ENCODE assay signal across 14 mouse cellular contexts in the genomic region with DNA sequence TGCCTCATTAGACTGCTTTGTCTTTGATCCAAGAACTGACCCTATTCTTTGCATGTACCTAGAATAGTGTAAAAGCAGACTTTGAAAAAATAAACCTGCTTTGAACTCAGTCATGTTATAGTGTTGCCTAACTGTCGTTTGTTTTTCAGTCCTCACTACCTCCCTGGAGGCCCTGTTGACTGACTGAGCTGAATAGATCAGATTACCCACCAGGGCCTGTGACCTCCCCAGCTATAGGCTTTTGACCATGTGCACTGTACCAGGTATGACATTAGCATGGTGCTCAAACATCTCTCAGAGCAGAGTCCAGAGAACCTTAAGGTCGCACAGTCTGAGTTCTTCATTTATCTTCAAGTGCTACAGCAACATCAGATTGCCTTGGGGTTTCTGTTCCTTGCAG. TPM values are rescaled to one million over a fixed set of nuclear protein-coding genes. Genes with fewer than 3 reads are reported as not detected.
A peak's percentile ranks its signal among the peaks of the same experiment; 100 is the strongest.
DNase-seq lines count a peak whose midpoint lies in the region; ATAC-seq and TF ChIP-seq lines count a peak whose summit lies in the region.
"Not testable (repeated sequence)": the region's sequence is repeated elsewhere in the genome, so short reads cannot be mapped to it uniquely, and the experiment has no call there.
"Had no signal": no experiment of that assay in that cellular context is flagged by ENCODE, and none has a peak within 500 bp of the region (broad histone marks: within the 10 kb centered on the region; RNA-seq: fewer than 3 reads in every experiment).

No protein-coding gene starts in this region.

- not testable (repeated sequence) for H3K4me2 ChIP-seq in liver, embryonic 11.5 days; liver, embryonic 12.5 days; liver, embryonic 13.5 days; liver, embryonic 14.5 days (ENCODE audit: low read depth); liver, embryonic 15.5 days; liver, embryonic 16.5 days (ENCODE audit: low read depth, low read length); liver, postnatal 0 days (ENCODE audit: low read depth, low read length)

- H3K27me3 ChIP-seq in liver, embryonic 11.5 days (replicated peaks; ENCODE audit: control insufficient read depth, insufficient read depth, low read length); liver, embryonic 12.5 days (replicated peaks); liver, embryonic 13.5 days; liver, embryonic 14.5 days (ENCODE audit: control insufficient read depth, insufficient read depth, low read length); liver, embryonic 15.5 days; liver, embryonic 16.5 days (ENCODE audit: control insufficient read depth, insufficient read depth, low read depth, low read length); liver, postnatal 0 days (ENCODE audit: insufficient read depth, low read length): not testable (repeated sequence)

- H3K4me3 ChIP-seq in liver, embryonic 11.5 days (ENCODE audit: low read depth, low read length); liver, embryonic 12.5 days; liver, embryonic 13.5 days (replicated peaks); liver, embryonic 14.5 days (ENCODE audit: insufficient read depth in 1 of 2, low read depth in 2 of 2, low read length in 2 of 2); liver, embryonic 15.5 days (replicated peaks); liver, embryonic 16.5 days (ENCODE audit: low read depth, low read length); liver, postnatal 0 days (ENCODE audit: low read depth, low read length): not testable (repeated sequence)

- not testable (repeated sequence) for TF ChIP-seq EP300 in liver, embryonic 14.5 days (IDR thresholded peaks at IDR 0.05; ENCODE audit: low read depth); liver, postnatal 0 days (IDR thresholded peaks at IDR 0.05; ENCODE audit: low read depth)

- H3K27ac ChIP-seq in liver, embryonic 11.5 days (ENCODE audit: low read depth, low read length); liver, embryonic 12.5 days; liver, embryonic 13.5 days; liver, embryonic 14.5 days; liver, embryonic 15.5 days (replicated peaks); liver, embryonic 16.5 days (ENCODE audit: low read length); liver, postnatal 0 days (ENCODE audit: low read depth): not testable (repeated sequence)

- H3K4me1 ChIP-seq in liver, embryonic 11.5 days (replicated peaks; ENCODE audit: control insufficient read depth, insufficient read depth, low read length); liver, embryonic 12.5 days; liver, embryonic 13.5 days (replicated peaks); liver, embryonic 14.5 days (replicated peaks; ENCODE audit: control insufficient read depth in 2 of 2, insufficient read depth in 2 of 2, low read length in 1 of 2); liver, embryonic 15.5 days (replicated peaks); liver, embryonic 16.5 days (ENCODE audit: control insufficient read depth, low read depth, low read length); liver, postnatal 0 days (ENCODE audit: insufficient read depth): not testable (repeated sequence)

- no CpG with 5 or more reads among the region's 2 CpGs for WGBS in liver, embryonic 11.5 days
- no CpG with 5 or more reads among the region's 2 CpGs for WGBS in liver, embryonic 12.5 days (ENCODE audit: insufficient replicate concordance)
- WGBS in liver, embryonic 13.5 days (ENCODE audit: insufficient replicate concordance), result no CpG with 5 or more reads among the region's 2 CpGs
- WGBS in liver, embryonic 14.5 days (ENCODE audit: insufficient replicate concordance), result no CpG with 5 or more reads among the region's 2 CpGs
- no CpG with 5 or more reads among the region's 2 CpGs for WGBS in liver, embryonic 15.5 days (ENCODE audit: insufficient replicate concordance)
- no CpG with 5 or more reads among the region's 2 CpGs for WGBS in liver, embryonic 16.5 days (ENCODE audit: insufficient replicate concordance)
- no CpG with 5 or more reads among the region's 2 CpGs for WGBS in liver, postnatal 0 days (ENCODE audit: insufficient replicate concordance)

- H3K36me3 ChIP-seq in liver, embryonic 11.5 days (ENCODE audit: control insufficient read depth, insufficient read depth, low read length); liver, embryonic 12.5 days; liver, embryonic 13.5 days; liver, embryonic 14.5 days (replicated peaks; ENCODE audit: control insufficient read depth, insufficient read depth, low read depth); liver, embryonic 15.5 days (replicated peaks); liver, embryonic 16.5 days (ENCODE audit: control insufficient read depth, insufficient read depth); liver, postnatal 0 days (replicated peaks; ENCODE audit: insufficient read depth, low read length): not testable (repeated sequence)

- H3K9ac ChIP-seq in liver, embryonic 11.5 days (ENCODE audit: low read depth, low read length); liver, embryonic 12.5 days; liver, embryonic 13.5 days; liver, embryonic 14.5 days (replicated peaks); liver, embryonic 15.5 days; liver, embryonic 16.5 days (ENCODE audit: low read depth, low read length); liver, postnatal 0 days (replicated peaks): not testable (repeated sequence)

- peak; percentile 68; the same call in 1 of the 2 replicates for ATAC-seq in liver, embryonic 11.5 days (replicated peaks; ENCODE audit: low FRiP score)
- peak; percentile 76 for ATAC-seq in liver, embryonic 12.5 days
- ATAC-seq in liver, embryonic 13.5 days (ENCODE audit: low read depth), result peak; percentile 77
- ATAC-seq in liver, embryonic 14.5 days (ENCODE audit: insufficient read depth), result peak; percentile 50; the same call in 1 of the 2 replicates
- peak; percentile 62 for ATAC-seq in liver, embryonic 15.5 days (ENCODE audit: insufficient read depth)
- peak; percentile 68 for ATAC-seq in liver, embryonic 16.5 days (ENCODE audit: low read depth)
- peak; percentile 83 for ATAC-seq in liver, postnatal 0 days

- not testable (repeated sequence) for H3K9me3 ChIP-seq in liver, embryonic 11.5 days (ENCODE audit: control insufficient read depth, low read length); liver, embryonic 12.5 days (replicated peaks); liver, embryonic 13.5 days (replicated peaks); liver, embryonic 14.5 days (ENCODE audit: control insufficient read depth, low read length); liver, embryonic 15.5 days (replicated peaks); liver, embryonic 16.5 days (replicated peaks; ENCODE audit: control insufficient read depth, low read length); liver, postnatal 0 days (ENCODE audit: low read length)

- TF ChIP-seq CTCF in liver, embryonic 14.5 days (IDR thresholded peaks at IDR 0.05; ENCODE audit: low read depth); liver, postnatal 0 days (IDR thresholded peaks at IDR 0.05; ENCODE audit: low read depth): not testable (repeated sequence)

- DNase-seq in liver, embryonic 11.5 days (ENCODE audit: low spot score); liver, embryonic 13.5 days; liver, embryonic 14.5 days (ENCODE audit: low read depth in 3 of 3, low spot score in 3 of 3); liver, postnatal 0 days: not testable (repeated sequence)

RNA-seq across cellular contexts. Expression of gene Gm2001, which starts 8.5 kb away (rescaled TPM):
- polyA plus RNA-seq in liver, embryonic 11.5 days (2014; fragmentation: Nextera tagmentation; extraction: Ambion mirVana), result not detected in 2 replicates
- not detected in 2 replicates for polyA plus RNA-seq in liver, embryonic 12.5 days (2016; fragmentation: Nextera tagmentation; extraction: Ambion mirVana)
- not detected in 2 replicates for polyA plus RNA-seq in liver, embryonic 13.5 days (2015; fragmentation: Nextera tagmentation; extraction: Ambion mirVana)
- not detected in 2 replicates for polyA plus RNA-seq in liver, embryonic 14.5 days (2012; rRNA removed)
- not detected in 2 replicates for polyA plus RNA-seq in liver, embryonic 14.5 days (2014; fragmentation: Nextera tagmentation; extraction: Ambion mirVana)
- polyA plus RNA-seq in liver, embryonic 15.5 days (2015; fragmentation: Nextera tagmentation; extraction: Ambion mirVana), result not detected in 2 replicates
- not detected in 2 replicates for polyA plus RNA-seq in liver, embryonic 16.5 days (2015; fragmentation: Nextera tagmentation; extraction: Ambion mirVana)
- not detected in 2 replicates for polyA plus RNA-seq in liver, postnatal 0 days (2015; fragmentation: Nextera tagmentation; extraction: Ambion mirVana)
- polyA plus RNA-seq: activated CD4-positive, CD25-positive, alpha-beta regulatory T cell, adult 4 months; adrenal gland, adult 2 months; brain, embryonic 14.5 days; C2C12; CD4-positive, CD25-positive, alpha-beta regulatory T cell, adult 4 months; G1E; Patski had no signal

RNA-seq across cellular contexts. Expression of gene Gm2016, which starts 23.2 kb away (rescaled TPM):
- not detected in 2 replicates for polyA plus RNA-seq in liver, embryonic 11.5 days (2014; fragmentation: Nextera tagmentation; extraction: Ambion mirVana)
- not detected in 2 replicates for polyA plus RNA-seq in liver, embryonic 12.5 days (2016; fragmentation: Nextera tagmentation; extraction: Ambion mirVana)
- polyA plus RNA-seq in liver, embryonic 13.5 days (2015; fragmentation: Nextera tagmentation; extraction: Ambion mirVana), result not detected in 2 replicates
- polyA plus RNA-seq in liver, embryonic 14.5 days (2012; rRNA removed), result not detected in 2 replicates
- not detected in 2 replicates for polyA plus RNA-seq in liver, embryonic 14.5 days (2014; fragmentation: Nextera tagmentation; extraction: Ambion mirVana)
- not detected in 2 replicates for polyA plus RNA-seq in liver, embryonic 15.5 days (2015; fragmentation: Nextera tagmentation; extraction: Ambion mirVana)
- polyA plus RNA-seq in liver, embryonic 16.5 days (2015; fragmentation: Nextera tagmentation; extraction: Ambion mirVana), result not detected in 2 replicates
- polyA plus RNA-seq in liver, postnatal 0 days (2015; fragmentation: Nextera tagmentation; extraction: Ambion mirVana), result not detected in 2 replicates
- polyA plus RNA-seq: activated CD4-positive, CD25-positive, alpha-beta regulatory T cell, adult 4 months; adrenal gland, adult 2 months; brain, embryonic 14.5 days; CD4-positive, CD25-positive, alpha-beta regulatory T cell, adult 4 months had no signal

RNA-seq across cellular contexts. Expression of gene BB287469, which starts 34.3 kb away (rescaled TPM):
- polyA plus RNA-seq in liver, embryonic 11.5 days (2014; fragmentation: Nextera tagmentation; extraction: Ambion mirVana), result not detected in 2 replicates
- not detected in 2 replicates for polyA plus RNA-seq in liver, embryonic 12.5 days (2016; fragmentation: Nextera tagmentation; extraction: Ambion mirVana)
- polyA plus RNA-seq in liver, embryonic 13.5 days (2015; fragmentation: Nextera tagmentation; extraction: Ambion mirVana), result not detected in 2 replicates
- not detected in 2 replicates for polyA plus RNA-seq in liver, embryonic 14.5 days (2012; rRNA removed)
- polyA plus RNA-seq in liver, embryonic 14.5 days (2014; fragmentation: Nextera tagmentation; extraction: Ambion mirVana), result not detected in 2 replicates
- not detected in 2 replicates for polyA plus RNA-seq in liver, embryonic 15.5 days (2015; fragmentation: Nextera tagmentation; extraction: Ambion mirVana)
- polyA plus RNA-seq in liver, embryonic 16.5 days (2015; fragmentation: Nextera tagmentation; extraction: Ambion mirVana), result 0.26 TPM in 1 of 2 replicates, not detected in the other
- polyA plus RNA-seq in liver, postnatal 0 days (2015; fragmentation: Nextera tagmentation; extraction: Ambion mirVana), result not detected in 2 replicates
- polyA plus RNA-seq: activated CD4-positive, CD25-positive, alpha-beta regulatory T cell, adult 4 months; adrenal gland, adult 2 months; brain, embryonic 14.5 days; C2C12; CD4-positive, CD25-positive, alpha-beta regulatory T cell, adult 4 months; G1E; Patski had no signal

RNA-seq across cellular contexts. Expression of gene Gm2022, which starts 44.5 kb away (rescaled TPM):
- polyA plus RNA-seq in liver, embryonic 11.5 days (2014; fragmentation: Nextera tagmentation; extraction: Ambion mirVana), result not detected in 2 replicates
- polyA plus RNA-seq in liver, embryonic 12.5 days (2016; fragmentation: Nextera tagmentation; extraction: Ambion mirVana), result not detected in 2 replicates
- polyA plus RNA-seq in liver, embryonic 13.5 days (2015; fragmentation: Nextera tagmentation; extraction: Ambion mirVana), result not detected in 2 replicates
- not detected in 2 replicates for polyA plus RNA-seq in liver, embryonic 14.5 days (2012; rRNA removed)
- not detected in 2 replicates for polyA plus RNA-seq in liver, embryonic 14.5 days (2014; fragmentation: Nextera tagmentation; extraction: Ambion mirVana)
- not detected in 2 replicates for polyA plus RNA-seq in liver, embryonic 15.5 days (2015; fragmentation: Nextera tagmentation; extraction: Ambion mirVana)
- not detected in 2 replicates for polyA plus RNA-seq in liver, embryonic 16.5 days (2015; fragmentation: Nextera tagmentation; extraction: Ambion mirVana)
- polyA plus RNA-seq in liver, postnatal 0 days (2015; fragmentation: Nextera tagmentation; extraction: Ambion mirVana), result not detected in 2 replicates
- polyA plus RNA-seq: activated CD4-positive, CD25-positive, alpha-beta regulatory T cell, adult 4 months; adrenal gland, adult 2 months; brain, embryonic 14.5 days; C2C12; CD4-positive, CD25-positive, alpha-beta regulatory T cell, adult 4 months had no signal

RNA-seq across cellular contexts. Expression of gene Gm21936, which starts 55.3 kb away (rescaled TPM):
- not detected in 2 replicates for polyA plus RNA-seq in liver, embryonic 11.5 days (2014; fragmentation: Nextera tagmentation; extraction: Ambion mirVana)
- not detected in 2 replicates for polyA plus RNA-seq in liver, embryonic 12.5 days (2016; fragmentation: Nextera tagmentation; extraction: Ambion mirVana)
- not detected in 2 replicates for polyA plus RNA-seq in liver, embryonic 13.5 days (2015; fragmentation: Nextera tagmentation; extraction: Ambion mirVana)
- polyA plus RNA-seq in liver, embryonic 14.5 days (2012; rRNA removed), result not detected in 2 replicates
- not detected in 2 replicates for polyA plus RNA-seq in liver, embryonic 14.5 days (2014; fragmentation: Nextera tagmentation; extraction: Ambion mirVana)
- not detected in 2 replicates for polyA plus RNA-seq in liver, embryonic 15.5 days (2015; fragmentation: Nextera tagmentation; extraction: Ambion mirVana)
- not detected in 2 replicates for polyA plus RNA-seq in liver, embryonic 16.5 days (2015; fragmentation: Nextera tagmentation; extraction: Ambion mirVana)
- polyA plus RNA-seq in liver, postnatal 0 days (2015; fragmentation: Nextera tagmentation; extraction: Ambion mirVana), result not detected in 2 replicates
- polyA plus RNA-seq: activated CD4-positive, CD25-positive, alpha-beta regulatory T cell, adult 4 months; adrenal gland, adult 2 months; brain, embryonic 14.5 days; C2C12; CD4-positive, CD25-positive, alpha-beta regulatory T cell, adult 4 months; Patski had no signal
